Mouse (Mus musculus) embryonic fibroblast, embryonic 13.5 days (primary cell): Measurements from ENCODE around the gene Taok1. TPM values are rescaled to one million over a fixed set of nuclear protein-coding genes. Genes with fewer than 3 reads are reported as not detected.
"Not testable (repeated sequence)": the region's sequence is repeated elsewhere in the genome, so short reads cannot be mapped to it uniquely, and the experiment has no call there.

Source experiments
- H3K27ac ChIP-seq: 2 replicates; pipeline ENCODE4 v1.5.1; 2012; ENCODE audit warnings: low read length, control low read depth, inconsistent platforms; ENCODE audit not compliant: insufficient read depth
- H3K4me1 ChIP-seq: 2 replicates; pipeline ENCODE4 v1.6.1; 2011; ENCODE audit warnings: low read length; ENCODE audit not compliant: control insufficient read depth, insufficient read depth
- H3K4me3 ChIP-seq: 2 replicates; pipeline ENCODE4 v1.5.1; 2011; ENCODE audit warnings: mild to moderate bottlenecking, control low read depth, low read length; ENCODE audit not compliant: insufficient read depth
- CTCF ChIP-seq: IDR thresholded peaks from 2 replicates; pipeline ENCODE4 v1.5.1; 2011; ENCODE audit warnings: mild to moderate bottlenecking, control low read depth, low read length, moderate library complexity, borderline replicate concordance; ENCODE audit not compliant: insufficient read depth
- POLR2A ChIP-seq: IDR thresholded peaks from 2 replicates; pipeline ENCODE4 v1.6.1; 2011; ENCODE audit warnings: low read depth, mild to moderate bottlenecking, control low read depth, low read length, moderate library complexity
- polyA plus RNA-seq: library from polyadenylated mRNA; stranded (reverse); fragments of >200 nt; gene quantifications from 2 replicates; pipeline ENCODE4 v1.2.4, GENCODE M21; 2011; ENCODE audit warnings: low read depth; ENCODE audit not compliant: missing spikeins, insufficient read length

Taok1 gene
- 62.1 and 64.5 TPM in 2 replicates for polyA plus RNA-seq

DNA sequence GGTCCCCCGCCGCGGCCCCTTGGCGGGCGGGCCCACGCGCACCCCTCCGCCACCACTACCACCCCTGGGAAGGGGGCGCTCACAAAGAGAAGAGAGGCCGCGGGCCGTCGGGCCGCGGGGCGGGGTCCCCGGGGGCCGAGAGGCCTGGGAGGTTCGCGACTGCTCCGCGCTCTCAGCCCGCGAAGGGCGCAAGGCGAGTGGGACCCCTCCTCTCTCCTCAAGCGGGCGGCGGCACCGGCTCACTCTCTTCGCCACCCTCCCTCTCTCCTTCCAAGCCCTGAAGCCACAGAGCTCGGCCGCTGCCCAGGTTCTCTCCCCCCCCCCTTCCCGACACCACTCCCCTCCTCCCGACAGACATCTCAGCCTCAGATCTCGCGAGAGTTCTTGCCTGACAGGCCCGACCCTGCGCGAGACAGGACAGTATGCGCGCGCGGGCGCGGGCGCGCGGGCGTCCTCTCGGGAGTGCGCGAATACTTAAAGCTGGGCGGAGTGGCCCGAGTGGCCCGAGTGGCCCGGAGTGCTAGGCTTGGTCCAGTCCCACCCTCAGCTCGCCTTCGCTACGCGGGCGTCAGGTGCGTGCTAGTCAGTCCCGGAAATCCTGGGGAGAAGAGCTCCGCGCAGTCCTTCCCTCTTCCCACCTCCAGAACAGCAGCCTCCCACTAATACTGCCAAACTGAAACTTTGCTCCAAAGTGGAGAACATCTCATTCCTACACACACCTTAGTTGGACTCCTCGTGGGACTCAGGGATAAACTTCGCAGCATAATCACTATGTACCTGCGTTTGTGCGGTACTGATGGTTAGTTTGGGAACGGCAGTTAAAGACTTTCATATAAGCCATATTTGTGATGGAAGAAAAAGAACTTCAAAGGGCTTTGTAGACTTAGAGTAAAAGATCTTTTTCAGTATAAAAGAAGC lies at the start of gene Taok1:
Gene Taok1, minus strand, starts transcription at position 278 of the 918 bp plus-strand sequence.
- Histone ChIP-seq H3K4me3 (peak within 1 kb of the TSS; percentile 63), H3K4me1 (peaks cover 2% of the 10 kb centered on the region; the same call in 1 of the 2 replicates), H3K27ac (peak within 1 kb of the TSS; percentile 62)
- TF ChIP-seq POLR2A = peak; percentile 83
- no peak for TF ChIP-seq CTCF

DNA sequence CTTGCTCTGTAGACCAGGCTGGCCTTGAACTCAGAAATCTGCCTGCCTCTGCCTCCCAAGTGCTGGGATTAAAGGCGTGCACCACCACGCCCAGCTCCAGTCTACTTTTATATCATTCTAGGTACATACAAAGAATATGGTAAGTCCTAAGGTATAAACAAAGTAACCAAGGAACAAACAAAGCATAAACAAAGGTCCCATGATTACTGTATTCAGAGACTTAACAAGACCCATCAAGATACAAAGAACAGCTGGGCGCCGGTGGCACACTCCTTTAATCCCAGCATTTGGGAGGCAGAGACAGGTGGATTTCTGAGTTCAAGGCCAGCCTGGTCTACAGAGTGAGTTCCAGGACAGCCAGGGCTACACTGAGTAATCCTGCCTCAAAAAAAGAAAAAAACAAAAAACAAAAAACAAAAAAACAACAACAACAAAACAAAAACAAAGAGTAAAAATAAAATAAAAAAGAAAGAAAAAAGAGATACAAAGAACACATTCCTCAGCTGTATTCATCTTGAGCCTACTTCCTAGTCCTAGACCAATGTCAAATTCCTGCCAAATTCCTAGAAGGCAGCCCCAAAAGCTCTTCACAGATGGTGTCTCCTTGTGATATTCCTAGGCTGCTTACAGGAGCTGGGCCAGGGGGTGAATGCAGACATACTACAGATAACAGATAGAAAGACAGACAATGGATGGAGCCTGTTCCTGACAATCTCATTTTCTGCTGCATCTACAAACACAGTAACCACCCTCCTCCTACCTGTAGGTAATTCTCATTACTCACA lies 46.0 kb upstream of the Taok1 start:
- H3K4me1 ChIP-seq, H3K4me3 ChIP-seq, H3K27ac ChIP-seq: not testable (repeated sequence)

DNA sequence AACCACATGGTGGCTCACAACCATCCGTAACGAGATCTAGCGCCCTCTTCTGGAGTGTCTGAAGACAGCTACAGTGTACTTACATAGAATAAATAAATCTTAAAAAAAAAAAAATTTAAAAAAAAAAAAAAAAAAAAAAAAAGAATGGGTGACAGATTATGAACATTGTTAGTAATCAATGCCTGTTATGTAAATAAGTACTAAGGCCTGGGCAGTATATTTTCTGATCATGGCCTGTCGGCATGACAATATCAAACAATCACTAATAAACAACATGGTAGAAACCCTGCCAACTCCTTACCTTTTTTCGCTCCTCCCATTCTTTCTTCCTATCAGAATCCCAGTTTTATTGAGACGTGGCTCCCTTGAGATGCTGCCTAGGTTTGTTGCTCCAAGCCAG lies 44.9 kb upstream of the Taok1 start:
- 0 out of 2 replicates have a peak, but pooled peaks cover 3% of the 10 kb centered on the region for H3K4me1 ChIP-seq
- no peak overlapping the region for H3K27ac ChIP-seq
- no peak for TF ChIP-seq POLR2A
- TF ChIP-seq CTCF = no peak
- no peak overlapping the region for H3K4me3 ChIP-seq

DNA sequence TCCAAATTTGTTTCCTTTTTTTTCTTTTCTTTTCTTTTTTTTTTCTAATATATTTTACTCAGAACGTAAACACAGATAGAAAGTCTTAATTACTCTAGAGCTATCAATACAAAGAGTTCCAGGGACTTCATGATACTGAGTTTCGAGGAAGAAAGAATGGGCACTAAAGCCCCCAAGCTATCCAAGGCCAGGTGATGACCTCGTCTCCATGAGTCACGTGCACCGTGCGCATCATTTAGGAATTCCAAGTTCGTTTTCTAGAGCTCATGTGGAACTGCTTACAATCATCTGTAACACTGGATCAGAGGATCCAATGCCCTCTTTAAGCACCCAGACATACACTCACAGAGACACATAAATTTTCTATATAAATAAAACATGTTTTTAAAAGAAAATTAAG lies 41.3 kb upstream of the Taok1 start:
- Histone ChIP-seq H3K4me3 (no peak overlapping the region), H3K4me1 (0 out of 2 replicates have a peak, but pooled peaks cover 3% of the 10 kb centered on the region), H3K27ac (no peak overlapping the region)
- TF ChIP-seq CTCF (no peak), POLR2A (no peak)

DNA sequence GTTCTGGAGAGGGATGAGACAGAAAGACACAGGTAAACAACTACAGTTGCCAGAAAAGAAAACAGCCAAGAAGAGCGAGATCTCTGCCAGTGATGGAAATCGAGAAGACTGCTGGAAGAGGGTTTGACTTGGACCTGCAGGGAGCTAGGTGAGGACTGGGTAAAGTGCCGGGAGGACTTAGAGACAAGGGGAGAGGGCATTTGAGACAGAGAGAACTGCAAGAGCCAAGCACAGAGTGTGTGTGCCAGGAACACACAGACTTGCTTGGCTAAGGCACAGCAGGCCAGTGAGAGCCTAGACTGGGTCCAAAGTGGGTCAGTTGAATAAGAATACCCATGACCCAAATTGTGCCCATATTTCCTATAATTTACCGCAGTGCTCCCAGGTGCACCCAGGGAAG lies 37.9 kb upstream of the Taok1 start:
- Histone ChIP-seq H3K4me1 (0 out of 2 replicates have a peak, but pooled peaks cover 3% of the 10 kb centered on the region), H3K4me3 (no peak overlapping the region), H3K27ac (no peak overlapping the region)
- no peak for TF ChIP-seq POLR2A
- no peak for TF ChIP-seq CTCF

DNA sequence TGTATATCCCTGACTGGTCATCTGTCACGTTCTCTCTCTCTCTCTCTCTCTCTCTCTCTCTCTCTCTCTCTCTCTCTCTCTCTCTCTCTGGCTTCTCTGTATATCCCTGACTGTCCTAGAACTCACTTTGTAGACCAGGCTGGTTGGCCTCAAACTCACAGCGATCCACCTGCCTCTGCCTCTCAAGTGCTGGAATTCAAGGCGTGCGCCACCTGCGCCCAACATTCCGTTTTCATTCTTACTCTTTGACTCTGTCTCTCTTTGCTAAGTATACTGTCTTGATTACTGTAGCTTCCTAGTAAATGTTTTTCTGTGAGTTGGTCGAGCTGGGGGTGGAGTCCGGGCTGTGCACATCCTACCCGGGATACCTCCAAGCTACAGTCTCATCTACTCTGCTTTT lies 33.8 kb upstream of the Taok1 start:
- Histone ChIP-seq H3K4me1 (no peaks in the 10 kb centered on the region), H3K4me3 (no peak overlapping the region), H3K27ac (no peak overlapping the region)
- TF ChIP-seq POLR2A = no peak
- TF ChIP-seq CTCF = no peak

DNA sequence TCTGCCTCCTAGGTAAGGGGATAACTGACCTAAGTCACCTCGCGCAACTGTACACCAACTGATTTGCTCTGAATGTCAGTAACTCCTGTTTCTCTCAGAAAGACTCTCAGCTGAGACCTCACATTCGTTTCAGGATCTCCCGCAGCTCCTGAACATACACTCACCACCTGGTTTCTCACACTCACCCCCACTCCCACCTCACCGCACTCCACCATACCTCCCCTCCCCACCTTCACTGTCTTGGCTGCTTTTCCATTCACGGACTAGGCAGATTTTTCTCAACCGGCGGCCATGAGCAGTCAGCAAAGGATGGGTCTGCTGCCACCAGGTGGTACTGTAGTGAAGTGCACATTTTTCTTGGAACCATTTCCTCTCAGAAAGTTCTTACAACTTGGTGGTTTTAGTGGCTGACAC lies 22.6 kb upstream of the Taok1 start:
- peak overlapping the region; percentile 26 for H3K4me3 ChIP-seq
- H3K4me1 ChIP-seq = peaks cover 1% of the 10 kb centered on the region

DNA sequence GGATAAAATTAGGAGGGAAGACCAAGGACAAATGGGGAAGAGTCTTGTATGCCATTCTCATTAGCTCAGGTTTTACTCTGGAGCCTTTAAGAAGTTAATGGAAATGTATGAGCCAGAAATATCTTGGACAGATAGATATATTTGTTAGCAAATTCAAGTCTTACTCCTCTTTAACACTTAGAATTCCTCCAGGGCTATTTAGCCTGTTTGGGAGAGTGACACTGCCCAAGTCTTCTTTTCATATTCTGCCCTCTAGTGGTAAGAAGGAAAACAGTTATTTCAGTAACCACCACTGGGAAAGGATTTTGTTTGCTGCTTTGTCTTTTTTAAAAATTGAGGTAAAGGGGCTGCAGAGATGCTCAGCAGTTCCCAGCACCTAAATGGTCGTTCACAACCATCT lies 21.9 kb upstream of the Taok1 start:
- H3K4me1 ChIP-seq = peaks cover 4% of the 10 kb centered on the region
- H3K27ac ChIP-seq = no peak overlapping the region
- TF ChIP-seq CTCF (no peak), POLR2A (no peak)
- no peak overlapping the region for H3K4me3 ChIP-seq

More for the DNA sequence above, 22.6 kb upstream of the Taok1 start:
- H3K27ac ChIP-seq = no peak overlapping the region
- peak; percentile 68 for TF ChIP-seq CTCF
- TF ChIP-seq POLR2A = no peak

DNA sequence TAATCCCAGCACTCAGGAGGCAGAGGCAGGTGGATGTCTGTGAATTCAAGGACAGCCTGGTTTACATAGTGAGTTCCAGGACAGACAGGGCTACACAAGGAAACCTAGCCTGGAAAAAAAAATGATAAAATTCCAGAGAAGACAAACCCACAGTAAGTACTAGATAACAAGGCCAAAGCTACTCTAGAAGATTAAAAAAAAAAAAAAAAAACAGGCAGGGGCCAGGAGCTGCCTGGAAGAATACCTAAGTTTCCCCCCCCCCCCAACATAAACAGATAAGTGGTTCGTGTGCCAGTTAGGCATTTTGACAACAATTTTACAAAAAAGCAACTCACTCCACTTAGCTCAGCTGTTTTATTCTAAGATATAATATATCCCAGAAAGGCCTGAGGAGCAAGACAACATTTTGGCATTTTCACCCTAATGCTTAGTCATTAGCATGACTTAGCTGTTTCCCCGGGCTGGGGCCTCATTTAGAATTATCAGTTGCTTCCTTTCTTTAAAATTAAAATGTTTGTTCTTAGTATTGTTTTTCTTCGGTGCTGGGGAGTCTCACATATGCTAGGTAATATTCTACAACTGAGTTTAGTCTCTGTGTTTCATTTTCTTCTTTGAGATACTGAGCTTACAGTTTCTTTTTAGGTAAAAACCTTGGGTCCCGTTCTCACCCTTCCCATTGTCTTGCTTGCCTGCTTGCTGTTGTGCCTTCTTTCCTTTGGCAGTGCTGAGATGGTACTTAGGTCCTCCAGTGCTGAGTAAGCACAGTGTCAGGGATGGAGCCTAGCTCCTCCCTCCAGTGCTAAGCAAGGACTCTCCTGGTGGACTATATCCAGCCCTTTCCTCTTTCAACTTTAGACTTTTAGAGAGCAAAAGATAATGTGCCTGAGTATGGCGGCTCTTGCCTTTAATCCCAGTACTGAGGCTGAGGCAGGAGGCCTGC lies 19.3 kb upstream of the Taok1 start:
- TF ChIP-seq POLR2A (no peak), CTCF (no peak)
- H3K4me1 ChIP-seq = peaks cover 8% of the 10 kb centered on the region
- H3K4me3 ChIP-seq = no peak overlapping the region
- H3K27ac ChIP-seq = no peak overlapping the region
